Mouse (Mus musculus): ENCODE measurements around the gene Pex14. TPM values are rescaled to one million over a fixed set of nuclear protein-coding genes. Genes with fewer than 3 reads are reported as not detected.

Gene Pex14
- polyA plus RNA-seq, 1 experiment from 2014 or later, result 50.6 TPM

- Histone ChIP-seq H3K4me1 (replicated peaks) (peaks cover 55% of the 10 kb centered on the region), H3K27ac (peak overlapping the region; percentile 62; the same call in 1 of the 2 replicates), H3K4me3 (replicated peaks) (no peak overlapping the region), H3K27me3 (no peaks in the 10 kb centered on the region), H3K4me2 (replicated peaks) (no peak overlapping the region), H3K36me3 (peaks cover 4% of the 10 kb centered on the region), H3K9me3 (no peaks in the 10 kb centered on the region), H3K9ac (replicated peaks) (peak overlapping the region; percentile 28; the same call in 1 of the 2 replicates)
- ATAC-seq, result peak; percentile 71
- whole genome bisulfite sequencing, result 52% methylated on average over 7 of the region's 7 CpGs
Measured at GRCm38 (mm10) chr4:148974833-148975232, 124.8 kb downstream of the Pex14 start.

DNA sequence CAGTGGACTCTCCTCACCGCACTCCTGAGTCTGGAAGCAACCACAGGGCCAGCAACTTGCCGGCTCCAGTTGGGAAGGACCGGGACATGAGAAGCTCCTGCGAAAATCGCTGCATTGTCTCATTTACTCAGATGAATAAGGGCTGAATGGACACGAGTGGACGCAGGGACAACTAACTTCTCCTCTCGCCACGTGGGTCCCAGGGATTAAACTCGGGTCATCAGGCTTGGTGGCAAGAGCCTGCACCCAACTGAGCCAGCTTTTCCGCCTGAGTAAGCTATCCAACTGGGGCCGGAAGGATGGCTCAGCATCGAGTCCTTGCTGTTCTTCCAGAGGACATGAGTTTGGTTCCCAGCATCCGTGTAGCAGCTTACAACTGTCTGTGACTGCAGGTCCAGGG is 126.3 kb downstream of the Pex14 start:
- no peak for ATAC-seq
- 39% methylated on average over 14 of the region's 14 CpGs for WGBS
- H3K27ac ChIP-seq, result no peak overlapping the region
- H3K27me3 ChIP-seq, result no peaks in the 10 kb centered on the region
- H3K9me3 ChIP-seq, result no peaks in the 10 kb centered on the region
- no peak overlapping the region for H3K9ac ChIP-seq (replicated peaks)
- H3K4me3 ChIP-seq (replicated peaks), result no peak overlapping the region
- H3K36me3 ChIP-seq, result peaks cover 7% of the 10 kb centered on the region
- H3K4me2 ChIP-seq (replicated peaks), result no peak overlapping the region
- H3K4me1 ChIP-seq (replicated peaks), result peaks cover 49% of the 10 kb centered on the region

GRCm38 (mm10) chr4:148972707-148973106 is 127.0 kb downstream of the Pex14 start:
- no peak overlapping the region for H3K4me3 ChIP-seq (replicated peaks)
- no peak overlapping the region for H3K9ac ChIP-seq (replicated peaks)
- H3K4me1 ChIP-seq (replicated peaks), result peaks cover 46% of the 10 kb centered on the region
- 83% methylated on average over 14 of the region's 14 CpGs for WGBS
- H3K36me3 ChIP-seq, result peaks cover 7% of the 10 kb centered on the region
- H3K27ac ChIP-seq, result no peak overlapping the region
- ATAC-seq, result no peak
- no peaks in the 10 kb centered on the region for H3K27me3 ChIP-seq
- H3K9me3 ChIP-seq, result no peaks in the 10 kb centered on the region
- H3K4me2 ChIP-seq (replicated peaks), result no peak overlapping the region

DNA sequence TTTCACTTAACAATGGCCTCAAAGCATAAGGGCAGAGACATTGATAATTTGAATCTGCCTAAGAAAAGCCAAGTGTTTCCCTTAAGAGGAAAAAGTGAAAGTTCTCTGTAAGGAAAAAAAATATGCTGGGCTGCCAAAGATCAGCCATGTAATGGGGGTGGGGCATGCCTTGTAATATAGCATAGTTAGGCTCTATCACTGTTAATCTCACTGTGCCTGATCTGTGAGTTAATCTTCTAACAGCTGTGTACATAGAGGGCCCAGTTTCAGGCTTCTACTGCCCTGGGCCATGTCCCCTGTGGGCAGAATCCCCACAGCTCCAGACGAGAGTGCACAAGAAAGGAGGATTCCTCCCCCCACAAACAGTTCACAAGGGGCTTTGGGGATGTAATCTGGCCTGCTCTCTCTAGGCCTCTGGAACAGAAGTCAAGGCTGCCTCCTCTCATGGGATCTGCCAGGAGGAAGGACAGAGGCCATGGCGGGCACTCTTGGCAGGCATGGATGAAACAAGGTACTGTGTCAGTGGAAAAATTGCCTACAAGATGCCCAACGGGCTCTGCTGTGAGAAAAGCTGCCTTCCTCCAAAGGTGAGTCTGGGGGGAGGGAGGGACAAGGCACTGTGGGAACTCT is 127.9 kb downstream of the Pex14 start:
- Histone ChIP-seq H3K4me1 (replicated peaks) (peaks cover 49% of the 10 kb centered on the region), H3K9ac (replicated peaks) (no peak overlapping the region), H3K27me3 (no peaks in the 10 kb centered on the region), H3K9me3 (no peaks in the 10 kb centered on the region), H3K27ac (no peak overlapping the region), H3K4me3 (replicated peaks) (no peak overlapping the region), H3K4me2 (replicated peaks) (no peak overlapping the region), H3K36me3 (peaks cover 7% of the 10 kb centered on the region)
- no peak for ATAC-seq
- WGBS, result 59% methylated on average over 3 of the region's 3 CpGs

DNA sequence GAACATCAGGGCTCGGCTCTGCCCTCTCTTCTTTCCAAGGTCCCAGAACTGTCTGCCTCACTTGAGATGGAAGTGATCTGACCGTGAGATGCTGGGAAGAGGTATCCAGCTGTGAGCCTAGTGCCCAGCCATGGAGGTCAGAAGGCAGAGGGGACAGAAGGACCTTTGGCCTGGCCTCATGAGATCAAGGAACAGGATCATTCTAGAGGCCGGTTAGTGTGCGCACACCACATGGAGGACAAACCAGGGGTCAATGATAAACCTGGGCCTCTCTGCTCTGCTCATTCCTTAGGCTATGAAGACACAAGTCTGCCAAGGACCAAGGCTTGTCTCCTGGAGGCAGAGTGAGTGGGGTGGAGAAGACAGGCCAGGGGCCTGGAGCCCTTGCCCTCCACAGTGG is 128.9 kb downstream of the Pex14 start:
- H3K27me3 ChIP-seq, result no peaks in the 10 kb centered on the region
- 83% methylated on average over 4 of the region's 4 CpGs for WGBS

DNA sequence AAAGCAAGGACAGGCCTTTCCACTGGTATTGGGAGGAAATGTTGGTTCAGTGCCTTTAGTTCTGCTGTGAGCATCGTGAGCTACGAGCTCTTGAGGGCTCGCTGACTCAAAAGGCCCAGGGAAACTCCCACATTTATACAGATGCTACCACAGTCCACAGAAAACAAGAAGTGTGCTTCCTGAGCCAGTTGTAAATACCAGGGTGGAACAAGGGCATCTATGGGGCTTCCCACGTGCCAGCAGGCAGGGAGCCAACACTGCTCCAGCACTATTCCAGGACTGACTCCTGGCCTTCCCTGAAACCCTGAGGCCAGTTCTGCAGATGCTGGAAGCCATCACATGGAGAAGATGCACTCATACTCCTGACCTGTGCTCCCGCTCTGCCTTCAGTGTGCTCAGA is 130.1 kb downstream of the Pex14 start:
- H3K4me1 ChIP-seq (replicated peaks), result peaks cover 41% of the 10 kb centered on the region
- H3K9me3 ChIP-seq, result no peaks in the 10 kb centered on the region
- H3K27ac ChIP-seq, result no peak overlapping the region
- no peak overlapping the region for H3K4me3 ChIP-seq (replicated peaks)
- no peak overlapping the region for H3K4me2 ChIP-seq (replicated peaks)
- peaks cover 10% of the 10 kb centered on the region for H3K36me3 ChIP-seq
- 79% methylated on average over 5 of the region's 5 CpGs for WGBS
- H3K27me3 ChIP-seq, result no peaks in the 10 kb centered on the region
- ATAC-seq, result no peak
- no peak overlapping the region for H3K9ac ChIP-seq (replicated peaks)

More for the DNA sequence above, 128.9 kb downstream of the Pex14 start:
- no peak for ATAC-seq
- Histone ChIP-seq H3K4me1 (replicated peaks) (peaks cover 50% of the 10 kb centered on the region), H3K36me3 (peaks cover 10% of the 10 kb centered on the region), H3K27ac (no peak overlapping the region), H3K4me3 (replicated peaks) (no peak overlapping the region), H3K4me2 (replicated peaks) (no peak overlapping the region), H3K9me3 (no peaks in the 10 kb centered on the region), H3K9ac (replicated peaks) (no peak overlapping the region)

- Histone ChIP-seq H3K9me3 (no peaks in the 10 kb centered on the region), H3K4me2 (replicated peaks) (no peak overlapping the region), H3K4me3 (replicated peaks) (no peak overlapping the region), H3K36me3 (peaks cover 10% of the 10 kb centered on the region), H3K27me3 (no peaks in the 10 kb centered on the region), H3K27ac (no peak overlapping the region), H3K4me1 (replicated peaks) (peaks cover 35% of the 10 kb centered on the region), H3K9ac (replicated peaks) (no peak overlapping the region)
- no peak for ATAC-seq
- WGBS, result 73% methylated on average over 5 of the region's 5 CpGs
Measured at GRCm38 (mm10) chr4:148968859-148969258, 130.8 kb downstream of the Pex14 start.

GRCm38 (mm10) chr4:148966132-148966531 is 133.5 kb downstream of the Pex14 start:
- ATAC-seq, result no peak
- Histone ChIP-seq H3K9ac (replicated peaks) (no peak overlapping the region), H3K9me3 (no peaks in the 10 kb centered on the region), H3K4me3 (replicated peaks) (no peak overlapping the region), H3K36me3 (peaks cover 30% of the 10 kb centered on the region), H3K4me1 (replicated peaks) (peaks cover 15% of the 10 kb centered on the region; the same call in 1 of the 2 replicates), H3K27me3 (no peaks in the 10 kb centered on the region), H3K27ac (no peak overlapping the region), H3K4me2 (replicated peaks) (no peak overlapping the region)
- WGBS, result 88% methylated on average over 5 of the region's 5 CpGs

GRCm38 (mm10) chr4:148964541-148965310 is 134.9 kb downstream of the Pex14 start:
- Histone ChIP-seq H3K36me3 (peaks cover 36% of the 10 kb centered on the region), H3K4me1 (replicated peaks) (peaks cover 7% of the 10 kb centered on the region; the same call in 1 of the 2 replicates), H3K4me3 (replicated peaks) (no peak overlapping the region), H3K4me2 (replicated peaks) (no peak overlapping the region), H3K9ac (replicated peaks) (no peak overlapping the region), H3K27me3 (0 out of 2 replicates have a peak, but pooled peaks cover 1% of the 10 kb centered on the region), H3K9me3 (no peaks in the 10 kb centered on the region), H3K27ac (no peak overlapping the region)
- ATAC-seq, result no peak
- WGBS, result 83% methylated on average over 10 of the region's 10 CpGs

DNA sequence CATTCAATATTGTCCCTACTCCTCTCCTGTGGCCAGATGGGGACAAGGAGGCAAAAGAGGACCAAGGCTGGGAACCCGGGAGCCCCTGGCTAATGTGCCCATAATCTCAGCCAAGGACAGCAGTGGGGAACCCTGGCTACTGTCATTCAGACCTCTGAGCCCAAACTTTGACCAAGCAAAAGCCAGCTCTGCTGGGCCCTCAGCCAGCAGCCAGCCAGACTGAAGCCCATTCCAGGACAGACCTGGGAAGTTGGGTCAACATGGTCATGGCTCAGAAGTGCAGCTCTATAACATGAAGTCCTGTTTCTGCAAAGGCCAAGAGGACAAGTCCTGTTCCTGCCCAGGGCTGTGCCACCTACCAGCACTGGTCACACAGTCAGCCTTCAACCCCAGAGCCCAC is 137.6 kb downstream of the Pex14 start:
- no peak overlapping the region for H3K4me3 ChIP-seq (replicated peaks)
- ATAC-seq, result no peak
- H3K27ac ChIP-seq, result no peak overlapping the region
- no peak overlapping the region for H3K9ac ChIP-seq (replicated peaks)
- H3K4me2 ChIP-seq (replicated peaks), result no peak overlapping the region
- H3K4me1 ChIP-seq (replicated peaks), result 0 out of 2 replicates have a peak, but pooled peaks cover 4% of the 10 kb centered on the region
- WGBS, result 93% methylated on average over 1 of the region's 1 CpGs
- 0 out of 2 replicates have a peak, but pooled peaks cover 4% of the 10 kb centered on the region for H3K27me3 ChIP-seq
- H3K36me3 ChIP-seq, result peaks cover 39% of the 10 kb centered on the region
- H3K9me3 ChIP-seq, result no peaks in the 10 kb centered on the region

DNA sequence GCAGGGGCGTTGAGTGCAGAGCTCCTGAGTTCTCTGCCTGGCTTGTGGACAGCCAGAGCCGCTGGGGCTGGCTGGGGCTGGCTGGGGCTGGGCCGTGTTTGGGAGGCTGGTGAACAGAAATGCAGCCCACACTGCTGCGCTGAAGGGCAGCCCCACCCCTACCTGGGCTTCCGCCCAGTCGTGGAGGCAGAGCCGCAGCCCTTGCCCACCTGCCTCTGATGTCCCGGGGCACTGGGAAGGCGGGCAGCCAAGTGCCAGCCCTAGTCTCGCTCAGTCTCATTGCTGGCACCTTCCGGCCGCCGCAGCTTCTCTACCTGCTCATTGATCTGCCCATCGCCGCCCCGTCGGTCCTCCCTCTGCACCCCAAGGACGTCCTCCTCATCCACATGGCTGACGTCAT is 138.6 kb downstream of the Pex14 start:
- peaks cover 39% of the 10 kb centered on the region for H3K36me3 ChIP-seq
- H3K4me2 ChIP-seq (replicated peaks), result no peak overlapping the region
- H3K27me3 ChIP-seq, result 0 out of 2 replicates have a peak, but pooled peaks cover 6% of the 10 kb centered on the region
- 95% methylated on average over 19 of the region's 19 CpGs for WGBS
- no peak for ATAC-seq
- no peak overlapping the region for H3K27ac ChIP-seq
- no peaks in the 10 kb centered on the region for H3K9me3 ChIP-seq
- no peaks in the 10 kb centered on the region for H3K4me1 ChIP-seq (replicated peaks)
- H3K9ac ChIP-seq (replicated peaks), result no peak overlapping the region
- no peak overlapping the region for H3K4me3 ChIP-seq (replicated peaks)

GRCm38 (mm10) chr4:148960011-148960410 is 139.7 kb downstream of the Pex14 start:
- Histone ChIP-seq H3K4me2 (replicated peaks) (no peak overlapping the region), H3K36me3 (peaks cover 36% of the 10 kb centered on the region), H3K9me3 (no peaks in the 10 kb centered on the region), H3K4me3 (replicated peaks) (no peak overlapping the region), H3K4me1 (replicated peaks) (no peaks in the 10 kb centered on the region), H3K27ac (no peak overlapping the region), H3K27me3 (peaks cover 13% of the 10 kb centered on the region), H3K9ac (replicated peaks) (no peak overlapping the region)
- ATAC-seq, result no peak
- WGBS, result 71% methylated on average over 12 of the region's 12 CpGs

Measured in midbrain, embryonic 13.5 days (tissue).